In the genomic region with DNA sequence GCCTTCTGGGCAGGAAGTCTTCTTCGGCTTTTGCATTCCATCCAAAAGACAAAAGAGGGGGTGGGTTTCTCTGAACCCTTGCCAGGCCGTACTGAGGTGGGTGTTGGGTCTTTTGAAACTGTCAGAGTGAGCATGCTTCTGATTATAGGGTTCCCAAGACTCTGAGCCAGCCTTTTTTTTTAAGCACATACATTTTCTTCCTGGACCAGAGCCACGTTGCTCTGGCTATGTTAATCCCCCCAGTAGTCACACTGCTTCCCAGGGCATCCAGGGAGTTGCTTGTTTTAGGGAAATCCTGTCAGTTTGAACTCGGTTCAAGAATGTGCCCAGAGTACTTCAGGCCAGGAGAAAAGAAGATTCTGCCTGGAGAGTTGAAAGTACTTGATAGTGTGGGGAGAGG, we compare ENCODE assay signal across 20 mouse cellular contexts.
DNase-seq lines count a peak whose midpoint lies in the region; ATAC-seq and TF ChIP-seq lines count a peak whose summit lies in the region.
"Had no signal": no experiment of that assay in that cellular context is flagged by ENCODE, and none has a peak within 500 bp of the region (broad histone marks: within the 10 kb centered on the region; RNA-seq: fewer than 3 reads in every experiment).

No protein-coding gene starts in this region.

- no peak for TF ChIP-seq CTCF in olfactory bulb, adult 2 months (IDR thresholded peaks at IDR 0.05; ENCODE audit: insufficient read depth, low read depth, low read length)

- 0 out of 2 replicates have a peak, but pooled peaks have one; percentile 32 for ATAC-seq in limb, embryonic 13.5 days (ENCODE audit: low FRiP score, low read depth)
- ATAC-seq in embryonic facial prominence, embryonic 14.5 days (ENCODE audit: low read depth): peak; percentile 82
- no peak; the same call in 1 of the 2 replicates for ATAC-seq in midbrain, embryonic 13.5 days
- ATAC-seq: intestine, postnatal 0 days; lung, postnatal 0 days had no signal

- H3K27ac ChIP-seq in limb, embryonic 13.5 days: no peak overlapping the region
- H3K27ac ChIP-seq in limb, embryonic 10.5 days: no peak overlapping the region
- H3K27ac ChIP-seq in embryonic facial prominence, embryonic 14.5 days (replicated peaks; ENCODE audit: low read depth, low read length): peak overlapping the region; percentile 40; the same call in 1 of the 2 replicates
- peak overlapping the region; percentile 40 for H3K27ac ChIP-seq in olfactory bulb, adult 2 months (ENCODE audit: insufficient read depth, low read depth, low read length)
- H3K27ac ChIP-seq in midbrain, embryonic 13.5 days: no peak overlapping the region
- H3K27ac ChIP-seq: hindbrain, embryonic 12.5 days; liver, embryonic 15.5 days; midbrain, embryonic 12.5 days had no signal

- peaks cover 15% of the 10 kb centered on the region for H3K4me1 ChIP-seq in limb, embryonic 13.5 days
- H3K4me1 ChIP-seq in limb, embryonic 10.5 days: 0 out of 2 replicates have a peak, but pooled peaks cover 4% of the 10 kb centered on the region
- H3K4me1 ChIP-seq in embryonic facial prominence, embryonic 14.5 days (ENCODE audit: control insufficient read depth, insufficient read depth, low read length): peaks cover 13% of the 10 kb centered on the region
- peaks cover 7% of the 10 kb centered on the region for H3K4me1 ChIP-seq in olfactory bulb, adult 2 months (ENCODE audit: control insufficient read depth, insufficient read depth, low read length)
- H3K4me1 ChIP-seq in midbrain, embryonic 13.5 days (replicated peaks): no peaks in the 10 kb centered on the region
- H3K4me1 ChIP-seq: hindbrain, embryonic 12.5 days; liver, embryonic 15.5 days; midbrain, embryonic 12.5 days had no signal

- no peaks in the 10 kb centered on the region for H3K36me3 ChIP-seq in limb, embryonic 13.5 days
- H3K36me3 ChIP-seq in limb, embryonic 10.5 days: no peaks in the 10 kb centered on the region
- no peaks in the 10 kb centered on the region for H3K36me3 ChIP-seq in embryonic facial prominence, embryonic 14.5 days (ENCODE audit: control insufficient read depth, insufficient read depth, low read length)
- no peaks in the 10 kb centered on the region for H3K36me3 ChIP-seq in midbrain, embryonic 13.5 days
- H3K36me3 ChIP-seq: hindbrain, embryonic 12.5 days; liver, embryonic 15.5 days; midbrain, embryonic 12.5 days had no signal

- H3K4me2 ChIP-seq in limb, embryonic 13.5 days (replicated peaks): no peak overlapping the region
- no peak overlapping the region for H3K4me2 ChIP-seq in embryonic facial prominence, embryonic 14.5 days (ENCODE audit: low read depth, low read length)
- no peak overlapping the region for H3K4me2 ChIP-seq in midbrain, embryonic 13.5 days (replicated peaks)
- H3K4me2 ChIP-seq: hindbrain, embryonic 12.5 days; liver, embryonic 15.5 days; midbrain, embryonic 12.5 days had no signal

- no peak for DNase-seq in limb, embryonic 10.5 days (ENCODE audit: low spot score)
- peak; percentile 9 for DNase-seq in R1 (ENCODE audit: low read depth, low spot score)
- peak; percentile 92 for DNase-seq in embryonic facial prominence, embryonic 14.5 days (ENCODE audit: low spot score)
- no peak for DNase-seq in frontal cortex, postnatal 10 days (ENCODE audit: low spot score in 2 of 2)
- DNase-seq: adrenal gland, postnatal 10 days; cerebellum, adult 8-10 months; cerebellum, postnatal 36 days; gastrocnemius, postnatal 36 days; kidney, postnatal 25 days; liver; right cerebral cortex, postnatal 14 days; spleen, adult 18-20 months had no signal

- 0 out of 2 replicates have a peak, but pooled peaks cover 4% of the 10 kb centered on the region for H3K9me3 ChIP-seq in limb, embryonic 13.5 days
- no peaks in the 10 kb centered on the region for H3K9me3 ChIP-seq in limb, embryonic 10.5 days (replicated peaks)
- H3K9me3 ChIP-seq in embryonic facial prominence, embryonic 14.5 days (ENCODE audit: control insufficient read depth, low read length): no peaks in the 10 kb centered on the region
- H3K9me3 ChIP-seq in midbrain, embryonic 13.5 days: no peaks in the 10 kb centered on the region
- H3K9me3 ChIP-seq: hindbrain, embryonic 12.5 days; liver, embryonic 15.5 days had no signal

- TF ChIP-seq POLR2A in olfactory bulb, adult 2 months (IDR thresholded peaks at IDR 0.05; ENCODE audit: insufficient read depth, low read depth, low read length): no peak

- H3K4me3 ChIP-seq in limb, embryonic 13.5 days: no peak overlapping the region
- H3K4me3 ChIP-seq in limb, embryonic 10.5 days: no peak overlapping the region
- H3K4me3 ChIP-seq in embryonic facial prominence, embryonic 14.5 days (ENCODE audit: low read depth, low read length): no peak overlapping the region
- no peak overlapping the region for H3K4me3 ChIP-seq in olfactory bulb, adult 2 months (ENCODE audit: insufficient read depth, low read depth, low read length)
- no peak overlapping the region for H3K4me3 ChIP-seq in midbrain, embryonic 13.5 days (replicated peaks)
- H3K4me3 ChIP-seq: hindbrain, embryonic 12.5 days; liver, embryonic 15.5 days; midbrain, embryonic 12.5 days had no signal

- 28% methylated on average over 4 of the region's 4 CpGs for WGBS in limb, embryonic 13.5 days
- 53% methylated on average over 4 of the region's 4 CpGs for WGBS in limb, embryonic 10.5 days
- 7% methylated on average over 4 of the region's 4 CpGs for WGBS in embryonic facial prominence, embryonic 14.5 days
- 26% methylated on average over 4 of the region's 4 CpGs for WGBS in olfactory bulb, adult 2 months
- 54% methylated on average over 4 of the region's 4 CpGs for WGBS in midbrain, embryonic 13.5 days

- no peak overlapping the region for H3K9ac ChIP-seq in limb, embryonic 13.5 days
- no peak overlapping the region for H3K9ac ChIP-seq in embryonic facial prominence, embryonic 14.5 days (ENCODE audit: low read depth, low read length)
- no peak overlapping the region for H3K9ac ChIP-seq in midbrain, embryonic 13.5 days (replicated peaks)
- H3K9ac ChIP-seq: hindbrain, embryonic 12.5 days; liver, embryonic 15.5 days; midbrain, embryonic 12.5 days had no signal

- no peaks in the 10 kb centered on the region for H3K27me3 ChIP-seq in limb, embryonic 13.5 days
- H3K27me3 ChIP-seq in limb, embryonic 10.5 days (ENCODE audit: low read depth, poor library complexity, severe bottlenecking): no peaks in the 10 kb centered on the region
- H3K27me3 ChIP-seq in embryonic facial prominence, embryonic 14.5 days (replicated peaks; ENCODE audit: control insufficient read depth, insufficient read depth, low read length): no peaks in the 10 kb centered on the region
- no peaks in the 10 kb centered on the region for H3K27me3 ChIP-seq in midbrain, embryonic 13.5 days
- H3K27me3 ChIP-seq: hindbrain, embryonic 12.5 days; liver, embryonic 15.5 days; midbrain, embryonic 12.5 days had no signal

Comparison
In these comparisons a context has a peak if more than half of its experiments do, and no peak if none do; other contexts are left out.
1. H3K27ac ChIP-seq: peak in embryonic facial prominence, embryonic 14.5 days (single experiment) and olfactory bulb, adult 2 months (single experiment); none in limb, embryonic 13.5 days (single experiment), limb, embryonic 10.5 days (single experiment) and midbrain, embryonic 13.5 days (single experiment).
2. DNase-seq: peak in R1 (single experiment) and embryonic facial prominence, embryonic 14.5 days (single experiment); none in limb, embryonic 10.5 days (single experiment) and frontal cortex, postnatal 10 days (0 of 2).